Mouse (Mus musculus) ES-Bruce4 (cell line): ENCODE data around the gene Selplg. TPM values are rescaled to one million over a fixed set of nuclear protein-coding genes. Genes with fewer than 3 reads are reported as not detected.

Experiments
- H3K27ac ChIP-seq: 2 replicates; pipeline ENCODE4 v1.5.1; 2012; ENCODE audit warnings: low read length, inconsistent platforms; ENCODE audit not compliant: insufficient read depth
- H3K27me3 ChIP-seq: 2 replicates; pipeline ENCODE4 v1.6.1; 2012; ENCODE audit warnings: mild to moderate bottlenecking, low read length, inconsistent platforms; ENCODE audit not compliant: control insufficient read depth, poor library complexity, insufficient read depth, severe bottlenecking
- H3K36me3 ChIP-seq: 2 replicates; pipeline ENCODE4 v1.6.1; 2012; ENCODE audit warnings: inconsistent platforms, mild to moderate bottlenecking, low read length, moderate library complexity; ENCODE audit not compliant: control insufficient read depth, poor library complexity, insufficient read depth, severe bottlenecking
- H3K4me1 ChIP-seq: one replicate; pipeline ENCODE4 v1.8.1; 2011; ENCODE audit warnings: low read length; ENCODE audit not compliant: control insufficient read depth, insufficient read depth
- H3K4me3 ChIP-seq: 2 replicates; pipeline ENCODE4 v1.5.1; 2011; ENCODE audit warnings: low read depth, mild to moderate bottlenecking, low read length
- H3K9ac ChIP-seq: 2 replicates; pipeline ENCODE4 v1.6.1; 2012; ENCODE audit warnings: low read depth, mild to moderate bottlenecking, inconsistent platforms; ENCODE audit not compliant: poor library complexity, severe bottlenecking
- H3K9me3 ChIP-seq: replicated peaks from 2 replicates; pipeline ENCODE4 v1.6.1; 2012; ENCODE audit warnings: mild to moderate bottlenecking, low read length, inconsistent platforms; ENCODE audit not compliant: control insufficient read depth, poor library complexity, insufficient read depth, severe bottlenecking
- CTCF ChIP-seq: IDR thresholded peaks from one replicate; pipeline ENCODE4 v1.8.1; 2011; ENCODE audit warnings: low read depth, low read length
- EP300 ChIP-seq: IDR thresholded peaks from 2 replicates; pipeline ENCODE4 v1.6.1; 2011; ENCODE audit warnings: low read depth, low read length; ENCODE audit not compliant: insufficient read depth
- POLR2A ChIP-seq: IDR thresholded peaks from one replicate; pipeline ENCODE4 v1.8.1; 2011; ENCODE audit warnings: low read length; ENCODE audit not compliant: insufficient read depth
- polyA plus RNA-seq: library from polyadenylated mRNA; stranded (reverse); fragments of >200 nt; gene quantifications from 2 replicates; pipeline ENCODE4 v1.2.4, GENCODE M21; 2011; ENCODE audit warnings: low read depth; ENCODE audit not compliant: missing spikeins, insufficient read depth, insufficient read length

The Selplg gene
- polyA plus RNA-seq, 1 experiment = 0.72 TPM

GRCm38 (mm10) chr5:113833316-113833947 lies 988 bp upstream of the Selplg start:
- TF ChIP-seq POLR2A (no peak), EP300 (no peak), CTCF (no peak)
- H3K4me1 ChIP-seq = no peaks in the 10 kb centered on the region
- no peak overlapping the region for H3K9ac ChIP-seq
- H3K27me3 ChIP-seq = no peaks in the 10 kb centered on the region
- no peaks in the 10 kb centered on the region for H3K36me3 ChIP-seq
- H3K4me3 ChIP-seq = no peak overlapping the region
- H3K9me3 ChIP-seq = no peaks in the 10 kb centered on the region
- no peak overlapping the region for H3K27ac ChIP-seq

GRCm38 (mm10) chr5:113831741-113832140 lies 703 bp downstream of the Selplg start:
- H3K27me3 ChIP-seq = no peaks in the 10 kb centered on the region
- TF ChIP-seq POLR2A = no peak
- H3K9me3 ChIP-seq = no peaks in the 10 kb centered on the region

GRCm38 (mm10) chr5:113830796-113831195 lies 1.6 kb downstream of the Selplg start:
- H3K4me3 ChIP-seq = no peak overlapping the region
- no peaks in the 10 kb centered on the region for H3K9me3 ChIP-seq
- no peaks in the 10 kb centered on the region for H3K4me1 ChIP-seq
- TF ChIP-seq EP300 = no peak
- no peak for TF ChIP-seq POLR2A
- no peak for TF ChIP-seq CTCF
- H3K9ac ChIP-seq = no peak overlapping the region
- no peaks in the 10 kb centered on the region for H3K36me3 ChIP-seq
- no peak overlapping the region for H3K27ac ChIP-seq
- H3K27me3 ChIP-seq = no peaks in the 10 kb centered on the region

More at GRCm38 (mm10) chr5:113831741-113832140, 703 bp downstream of the Selplg start:
- no peak overlapping the region for H3K9ac ChIP-seq
- no peak overlapping the region for H3K27ac ChIP-seq
- H3K36me3 ChIP-seq = no peaks in the 10 kb centered on the region
- no peak overlapping the region for H3K4me3 ChIP-seq
- H3K4me1 ChIP-seq = no peaks in the 10 kb centered on the region

GRCm38 (mm10) chr5:113830292-113830643 lies 2.2 kb downstream of the Selplg start:
- Histone ChIP-seq H3K9ac (no peak overlapping the region), H3K27ac (no peak overlapping the region)
- no peak for TF ChIP-seq EP300

GRCm38 (mm10) chr5:113829566-113830291 lies 2.7 kb downstream of the Selplg start:
- Histone ChIP-seq H3K27ac (no peak overlapping the region), H3K9me3 (no peaks in the 10 kb centered on the region), H3K36me3 (no peaks in the 10 kb centered on the region), H3K9ac (no peak overlapping the region), H3K4me1 (no peaks in the 10 kb centered on the region), H3K27me3 (no peaks in the 10 kb centered on the region), H3K4me3 (peak overlapping the region; percentile 36)
- TF ChIP-seq POLR2A (no peak), EP300 (no peak), CTCF (no peak)

More at GRCm38 (mm10) chr5:113830292-113830643, 2.2 kb downstream of the Selplg start:
- Histone ChIP-seq H3K4me1 (no peaks in the 10 kb centered on the region), H3K36me3 (no peaks in the 10 kb centered on the region), H3K9me3 (no peaks in the 10 kb centered on the region), H3K4me3 (peak overlapping the region; percentile 36), H3K27me3 (no peaks in the 10 kb centered on the region)

GRCm38 (mm10) chr5:113828481-113828880 lies 4.0 kb downstream of the Selplg start:
- Histone ChIP-seq H3K27ac (no peak overlapping the region), H3K36me3 (no peaks in the 10 kb centered on the region), H3K4me3 (no peak overlapping the region), H3K27me3 (no peaks in the 10 kb centered on the region), H3K9me3 (no peaks in the 10 kb centered on the region), H3K4me1 (no peaks in the 10 kb centered on the region), H3K9ac (no peak overlapping the region)
- TF ChIP-seq POLR2A = no peak
- TF ChIP-seq EP300 = no peak
- TF ChIP-seq CTCF = no peak
